Mouse (Mus musculus): ENCODE results near the gene Usp49. TPM values are rescaled to one million over a fixed set of nuclear protein-coding genes. Genes with fewer than 3 reads are reported as not detected.

Usp49 gene
- polyA plus RNA-seq, 1 experiment from 2014 or later, result 2.6 TPM

DNA sequence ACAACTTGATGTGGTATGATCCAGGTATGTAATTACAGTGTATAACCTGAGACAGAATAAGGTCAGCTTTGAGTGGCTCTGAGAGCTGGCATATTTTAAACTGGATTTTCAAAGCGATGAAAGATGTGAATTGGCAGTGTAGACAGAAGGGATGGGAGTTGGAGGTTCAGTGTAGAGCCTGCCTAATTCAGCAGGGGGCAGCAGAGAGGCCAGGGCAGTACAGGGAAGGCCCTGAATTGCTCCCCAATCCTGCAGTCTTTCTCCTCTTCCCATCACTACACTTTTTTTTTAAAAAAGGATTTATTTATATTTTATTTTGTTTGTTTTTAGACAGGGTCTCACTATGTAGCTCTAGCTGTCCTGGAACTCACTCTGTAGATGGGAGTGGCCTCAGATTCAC is 16.5 kb upstream of the Usp49 start:
- no peak overlapping the region for H3K27ac ChIP-seq (ENCODE audit: low read depth, low read length)
- H3K4me3 ChIP-seq (ENCODE audit: low read depth, low read length), result no peak overlapping the region
- 85% methylated on average over 1 of the region's 1 CpGs for WGBS
- no peak for ATAC-seq
- no peaks in the 10 kb centered on the region for H3K9me3 ChIP-seq (ENCODE audit: control insufficient read depth)
- no peak overlapping the region; the same call in 1 of the 2 replicates for H3K4me2 ChIP-seq (replicated peaks; ENCODE audit: low read depth)
- peak; percentile 80 for TF ChIP-seq CTCF (IDR thresholded peaks at IDR 0.05; ENCODE audit: low read depth)
- H3K9ac ChIP-seq (ENCODE audit: low read depth, low read length), result no peak overlapping the region
- H3K36me3 ChIP-seq (ENCODE audit: control insufficient read depth, insufficient read depth), result peaks cover 27% of the 10 kb centered on the region
- no peaks in the 10 kb centered on the region for H3K27me3 ChIP-seq (replicated peaks; ENCODE audit: control insufficient read depth, insufficient read depth, low read length)
- peaks cover 6% of the 10 kb centered on the region; the same call in 1 of the 2 replicates for H3K4me1 ChIP-seq (replicated peaks; ENCODE audit: control insufficient read depth, insufficient read depth, low read length)

DNA sequence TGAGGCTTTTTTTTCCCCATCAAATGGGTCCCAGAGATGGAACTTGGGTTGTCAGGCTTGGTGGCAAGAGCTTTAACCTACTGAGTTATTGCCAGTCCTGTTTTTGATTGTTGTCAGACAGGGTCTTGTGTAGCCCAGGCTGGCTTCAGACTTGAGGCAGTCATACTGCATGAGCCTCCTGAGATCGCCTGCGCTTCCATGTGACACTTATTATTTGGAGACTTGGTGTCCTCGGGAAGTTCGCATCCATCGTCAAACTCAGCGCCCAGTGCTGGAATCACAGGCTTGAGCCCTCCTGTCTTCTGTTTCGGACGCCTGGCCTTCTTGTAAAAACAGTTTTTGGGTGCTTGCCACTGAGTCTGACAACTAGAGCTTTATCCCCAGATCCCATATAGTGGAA is 14.4 kb upstream of the Usp49 start:
- ATAC-seq, result no peak
- Histone ChIP-seq H3K27me3 (replicated peaks; ENCODE audit: control insufficient read depth, insufficient read depth, low read length) (no peaks in the 10 kb centered on the region), H3K9me3 (ENCODE audit: control insufficient read depth) (no peaks in the 10 kb centered on the region), H3K4me3 (ENCODE audit: low read depth, low read length) (no peak overlapping the region), H3K4me1 (replicated peaks; ENCODE audit: control insufficient read depth, insufficient read depth, low read length) (peaks cover 6% of the 10 kb centered on the region; the same call in 1 of the 2 replicates), H3K36me3 (ENCODE audit: control insufficient read depth, insufficient read depth) (peaks cover 43% of the 10 kb centered on the region), H3K4me2 (replicated peaks; ENCODE audit: low read depth) (no peak overlapping the region), H3K9ac (ENCODE audit: low read depth, low read length) (no peak overlapping the region), H3K27ac (ENCODE audit: low read depth, low read length) (no peak overlapping the region)
- 95% methylated on average over 8 of the region's 8 CpGs for WGBS
- no peak for TF ChIP-seq CTCF (IDR thresholded peaks at IDR 0.05; ENCODE audit: low read depth)

DNA sequence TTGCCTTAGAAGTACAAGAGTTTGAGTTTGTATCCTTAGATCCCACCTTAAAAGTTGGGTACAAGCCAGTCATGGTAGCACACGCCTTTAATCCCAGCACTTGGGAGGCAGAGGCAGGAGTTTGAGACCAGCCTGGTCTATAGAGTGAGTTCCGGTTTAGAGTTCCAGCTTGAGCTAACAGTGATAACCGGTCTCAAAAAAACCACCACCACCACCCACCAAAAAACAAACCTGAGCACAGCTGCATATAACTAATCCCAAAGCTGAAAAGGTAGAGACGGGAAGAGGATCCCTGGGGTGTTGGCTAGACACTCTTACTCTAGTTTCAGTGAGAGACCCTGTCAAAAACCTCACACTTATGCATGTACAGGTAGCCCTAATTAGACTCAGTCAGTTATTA is 13.8 kb upstream of the Usp49 start:
- no peaks in the 10 kb centered on the region for H3K9me3 ChIP-seq (ENCODE audit: control insufficient read depth)
- H3K27me3 ChIP-seq (replicated peaks; ENCODE audit: control insufficient read depth, insufficient read depth, low read length), result no peaks in the 10 kb centered on the region
- ATAC-seq, result no peak
- peaks cover 6% of the 10 kb centered on the region; the same call in 1 of the 2 replicates for H3K4me1 ChIP-seq (replicated peaks; ENCODE audit: control insufficient read depth, insufficient read depth, low read length)
- peaks cover 48% of the 10 kb centered on the region for H3K36me3 ChIP-seq (ENCODE audit: control insufficient read depth, insufficient read depth)
- WGBS, result 96% methylated on average over 4 of the region's 4 CpGs
- H3K4me3 ChIP-seq (ENCODE audit: low read depth, low read length), result no peak overlapping the region
- no peak overlapping the region for H3K4me2 ChIP-seq (replicated peaks; ENCODE audit: low read depth)
- no peak overlapping the region for H3K9ac ChIP-seq (ENCODE audit: low read depth, low read length)
- H3K27ac ChIP-seq (ENCODE audit: low read depth, low read length), result no peak overlapping the region
- TF ChIP-seq CTCF (IDR thresholded peaks at IDR 0.05; ENCODE audit: low read depth), result no peak

DNA sequence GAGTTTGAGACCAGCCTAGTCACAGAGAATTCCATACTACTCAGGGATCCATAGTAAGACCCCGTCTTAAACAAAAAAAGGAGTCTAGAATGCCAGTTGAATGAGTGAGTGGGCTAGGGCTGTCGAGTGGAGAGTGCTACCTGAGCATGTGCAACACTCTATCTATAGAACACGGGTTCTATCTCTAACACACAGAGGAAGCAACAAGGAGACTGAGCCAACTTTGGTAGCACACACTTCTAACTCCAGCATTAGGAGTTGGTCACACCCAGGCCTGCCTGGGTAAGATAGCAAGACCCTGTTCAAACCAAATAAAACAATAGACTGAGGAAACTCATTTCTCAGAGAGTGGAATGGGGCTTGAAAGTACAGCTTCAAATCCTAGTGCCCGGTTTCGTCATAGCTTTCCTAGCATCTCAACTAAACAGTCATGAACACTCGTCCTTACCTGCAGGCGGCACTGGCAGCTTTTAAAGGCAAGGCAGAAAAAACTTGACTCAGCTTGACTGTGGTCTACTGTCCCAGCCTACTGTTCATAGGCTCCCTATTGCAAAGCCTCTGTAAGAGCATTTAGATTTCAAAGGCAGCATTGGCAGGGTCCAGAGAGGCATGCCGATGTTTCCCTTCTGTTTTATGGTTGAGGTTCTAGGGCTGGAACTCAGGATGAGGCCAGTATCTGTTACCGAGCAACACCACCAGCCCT is 12.7 kb upstream of the Usp49 start:
- H3K4me2 ChIP-seq (replicated peaks; ENCODE audit: low read depth), result no peak overlapping the region
- H3K4me3 ChIP-seq (ENCODE audit: low read depth, low read length), result no peak overlapping the region
- no peaks in the 10 kb centered on the region for H3K9me3 ChIP-seq (ENCODE audit: control insufficient read depth)
- no peaks in the 10 kb centered on the region for H3K27me3 ChIP-seq (replicated peaks; ENCODE audit: control insufficient read depth, insufficient read depth, low read length)
- no peak for ATAC-seq
- H3K4me1 ChIP-seq (replicated peaks; ENCODE audit: control insufficient read depth, insufficient read depth, low read length), result 0 out of 2 replicates have a peak, but pooled peaks cover under 1% of the 10 kb centered on the region
- peaks cover 58% of the 10 kb centered on the region for H3K36me3 ChIP-seq (ENCODE audit: control insufficient read depth, insufficient read depth)
- TF ChIP-seq CTCF (IDR thresholded peaks at IDR 0.05; ENCODE audit: low read depth), result no peak
- H3K27ac ChIP-seq (ENCODE audit: low read depth, low read length), result no peak overlapping the region
- 90% methylated on average over 9 of the region's 9 CpGs for WGBS
- H3K9ac ChIP-seq (ENCODE audit: low read depth, low read length), result no peak overlapping the region

DNA sequence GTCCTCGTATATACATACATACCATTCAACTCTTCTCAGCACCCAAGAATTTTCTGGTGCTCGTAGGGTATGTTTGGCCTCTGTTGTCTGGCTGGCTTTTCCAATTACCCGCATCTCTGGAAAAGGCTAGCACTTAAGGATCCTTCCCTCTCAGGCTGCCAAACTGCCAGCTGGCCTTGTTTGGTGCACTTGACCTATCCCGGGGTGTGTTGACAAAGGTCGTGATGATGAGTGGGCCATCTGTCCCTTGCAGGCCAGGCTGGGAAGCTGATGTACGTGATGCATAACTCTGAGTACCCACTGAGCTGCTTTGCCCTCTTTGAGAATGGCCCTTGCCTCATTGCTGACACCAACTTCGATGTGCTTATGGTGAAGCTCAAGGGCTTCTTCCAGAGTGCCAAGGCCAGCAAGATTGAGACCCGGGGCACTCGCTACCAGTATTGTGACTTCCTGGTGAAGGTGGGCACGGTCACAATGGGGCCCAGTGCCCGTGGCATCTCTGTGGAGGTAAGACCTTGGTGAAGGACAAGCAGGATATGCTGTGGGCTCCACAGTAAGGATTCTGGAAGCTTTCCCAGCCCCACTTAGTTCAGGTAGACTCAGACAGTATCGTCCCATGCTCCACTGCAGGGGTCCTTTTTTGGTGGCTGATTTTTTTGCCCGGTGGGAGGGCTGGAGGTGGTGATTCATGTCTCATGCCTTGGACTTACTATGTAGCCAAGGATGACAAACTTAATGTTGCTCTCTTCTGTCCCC is 11.8 kb upstream of the Usp49 start:
- Histone ChIP-seq H3K36me3 (ENCODE audit: control insufficient read depth, insufficient read depth) (peaks cover 68% of the 10 kb centered on the region), H3K9me3 (ENCODE audit: control insufficient read depth) (no peaks in the 10 kb centered on the region), H3K4me1 (replicated peaks; ENCODE audit: control insufficient read depth, insufficient read depth, low read length) (no peaks in the 10 kb centered on the region), H3K27me3 (replicated peaks; ENCODE audit: control insufficient read depth, insufficient read depth, low read length) (no peaks in the 10 kb centered on the region), H3K4me3 (ENCODE audit: low read depth, low read length) (no peak overlapping the region), H3K4me2 (replicated peaks; ENCODE audit: low read depth) (no peak overlapping the region), H3K9ac (ENCODE audit: low read depth, low read length) (no peak overlapping the region), H3K27ac (ENCODE audit: low read depth, low read length) (no peak overlapping the region)
- WGBS, result 85% methylated on average over 13 of the region's 13 CpGs
- no peak for TF ChIP-seq CTCF (IDR thresholded peaks at IDR 0.05; ENCODE audit: low read depth)
- ATAC-seq, result no peak

DNA sequence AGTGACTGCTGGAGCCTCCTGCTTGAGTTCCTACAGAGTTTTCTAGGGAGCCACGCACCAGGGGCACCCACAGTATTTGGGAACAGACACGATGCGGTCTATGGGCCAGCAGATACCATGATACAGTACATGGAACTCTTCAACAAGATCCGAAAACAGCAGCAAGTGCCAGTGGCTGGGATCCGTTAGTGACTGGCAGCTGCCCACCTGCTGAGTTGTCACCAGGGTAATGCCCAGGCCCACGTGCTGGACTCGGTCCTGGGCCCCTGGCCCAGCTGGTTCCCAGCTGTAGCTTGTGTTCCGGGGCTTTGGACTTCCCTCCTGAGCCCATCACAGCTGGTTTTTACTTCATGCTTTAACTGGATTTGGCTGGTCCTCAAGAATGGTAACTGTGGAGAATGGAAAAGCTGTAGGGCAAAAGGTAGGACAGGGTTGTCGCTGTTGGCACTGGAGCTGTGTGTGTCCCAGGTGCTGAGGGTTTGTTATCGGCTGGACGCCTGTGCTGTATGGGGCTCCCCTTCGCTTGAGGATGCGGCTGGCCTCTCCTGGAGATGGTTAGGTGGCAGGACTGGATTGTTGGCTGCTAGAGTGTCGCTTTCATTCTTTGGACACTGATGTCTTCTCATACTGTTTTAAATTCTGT is 7.5 kb upstream of the Usp49 start:
- TF ChIP-seq CTCF (IDR thresholded peaks at IDR 0.05; ENCODE audit: low read depth), result no peak
- peaks cover 64% of the 10 kb centered on the region for H3K36me3 ChIP-seq (ENCODE audit: control insufficient read depth, insufficient read depth)
- H3K4me3 ChIP-seq (ENCODE audit: low read depth, low read length), result no peak overlapping the region
- H3K9me3 ChIP-seq (ENCODE audit: control insufficient read depth), result no peaks in the 10 kb centered on the region
- no peaks in the 10 kb centered on the region for H3K27me3 ChIP-seq (replicated peaks; ENCODE audit: control insufficient read depth, insufficient read depth, low read length)
- no peak overlapping the region for H3K27ac ChIP-seq (ENCODE audit: low read depth, low read length)
- H3K4me1 ChIP-seq (replicated peaks; ENCODE audit: control insufficient read depth, insufficient read depth, low read length), result no peaks in the 10 kb centered on the region
- H3K4me2 ChIP-seq (replicated peaks; ENCODE audit: low read depth), result no peak overlapping the region
- WGBS, result 94% methylated on average over 14 of the region's 14 CpGs
- ATAC-seq, result no peak
- H3K9ac ChIP-seq (ENCODE audit: low read depth, low read length), result no peak overlapping the region
